Mouse (Mus musculus): ENCODE measurements around the gene Prkag3.

DNA sequence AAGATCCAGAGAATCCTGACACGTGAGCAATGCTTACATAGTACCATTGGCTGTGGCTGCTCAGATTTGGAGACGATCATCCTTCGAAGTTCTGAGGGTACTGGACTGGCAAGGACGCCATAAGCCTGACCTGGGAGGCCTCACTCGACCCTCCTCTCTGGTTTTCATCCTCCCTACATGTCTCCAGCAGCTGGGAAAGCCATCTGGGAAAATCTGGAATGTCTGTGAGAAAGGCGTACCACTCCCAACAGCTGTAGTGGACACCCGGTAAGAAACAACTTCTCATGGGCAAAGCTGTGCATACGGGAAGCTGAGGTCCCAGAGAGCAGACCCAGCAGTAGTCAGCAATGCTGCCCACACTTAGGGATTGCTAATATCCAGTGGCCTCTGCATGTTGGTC, 3.1 kb upstream of the Prkag3 start:
- TF ChIP-seq CTCF (IDR thresholded peaks at IDR 0.05; ENCODE audit: low read depth, low read length) (no peak), POLR2A (IDR thresholded peaks at IDR 0.05; ENCODE audit: extremely low read depth, insufficient read depth, low read length) (no peak)

All from liver, adult 2 months (tissue).